Mouse (Mus musculus) MEL (cell line): ENCODE data around the gene Fryl. TPM values are rescaled to one million over a fixed set of nuclear protein-coding genes. Genes with fewer than 3 reads are reported as not detected.
"Not testable (repeated sequence)": the region's sequence is repeated elsewhere in the genome, so short reads cannot be mapped to it uniquely, and the experiment has no call there.

Experiments
- DNase-seq: peaks from one replicate; pipeline ENCODE4 v3.0.0; 2011; ENCODE audit warnings: low read depth, low spot score
- H3K27ac ChIP-seq: 2 replicates; pipeline ENCODE4 v1.5.1; 2012; ENCODE audit warnings: low read depth, mild to moderate bottlenecking, control low read depth, low read length, moderate library complexity; ENCODE audit not compliant: control insufficient read depth
- H3K27me3 ChIP-seq, 2 experiments: fragments of 150-350 bp in 1 of 2; sonication (generic) in 1 of 2; 2 replicates each; pipeline ENCODE4 v1.6.1; 2012; ENCODE audit warnings: low read length in 2 of 2, mild to moderate bottlenecking in 2 of 2, improper control_type of control experiment in 1 of 2, moderate library complexity in 1 of 2; ENCODE audit not compliant: insufficient read depth in 2 of 2, control insufficient read depth in 1 of 2
- H3K36me3 ChIP-seq, 2 experiments: 2 replicates each; pipeline ENCODE4 v1.6.1; 2012 to 2014; ENCODE audit warnings: low read length in 2 of 2, improper control_type of control experiment in 1 of 2, inconsistent platforms in 1 of 2, mild to moderate bottlenecking in 1 of 2; ENCODE audit not compliant: insufficient read depth in 2 of 2, control insufficient read depth in 1 of 2
- H3K4me1 ChIP-seq, 2 experiments: fragments of 150-350 bp in 1 of 2; sonication (generic) in 1 of 2; 2 replicates each; pipeline ENCODE4 v1.6.1; 2012; ENCODE audit warnings: low read length in 2 of 2, improper control_type of control experiment in 1 of 2, mild to moderate bottlenecking in 1 of 2; ENCODE audit not compliant: insufficient read depth in 2 of 2, control insufficient read depth in 1 of 2
- H3K4me3 ChIP-seq, 2 experiments: fragments of 150-350 bp in 1 of 2; sonication (generic) in 1 of 2; 2 replicates each; pipeline ENCODE4 v1.5.1; 2012; ENCODE audit warnings: low read depth in 2 of 2, low read length in 2 of 2, mild to moderate bottlenecking in 2 of 2, moderate library complexity in 2 of 2, control low read depth in 1 of 2, improper control_type of control experiment in 1 of 2; ENCODE audit not compliant: control insufficient read depth in 1 of 2, insufficient read depth in 1 of 2
- H3K79me2 ChIP-seq: 2 replicates; pipeline ENCODE4 v1.6.1; 2012; ENCODE audit warnings: mild to moderate bottlenecking, low read length, moderate library complexity; ENCODE audit not compliant: control insufficient read depth, poor library complexity, insufficient read depth
- H3K9ac ChIP-seq: 2 replicates; pipeline ENCODE4 v1.6.1; 2012; ENCODE audit warnings: low read depth, mild to moderate bottlenecking, control low read depth, low read length, moderate library complexity; ENCODE audit not compliant: control insufficient read depth, poor library complexity, severe bottlenecking
- H3K9me3 ChIP-seq: fragments of 150-350 bp; sonication (generic); replicated peaks from 2 replicates; pipeline ENCODE4 v1.6.1; 2012; ENCODE audit warnings: mild to moderate bottlenecking, low read length, improper control_type of control experiment, moderate library complexity; ENCODE audit not compliant: insufficient read depth
- BHLHE40 ChIP-seq: IDR thresholded peaks from 2 replicates; pipeline ENCODE4 v1.6.1; 2012; ENCODE audit warnings: low read depth, mild to moderate bottlenecking, inconsistent platforms, low read length, improper control_type of control experiment, borderline replicate concordance
- CHD1 ChIP-seq: IDR thresholded peaks from 2 replicates; pipeline ENCODE4 v1.6.1; 2012; ENCODE audit warnings: low read depth, mild to moderate bottlenecking, inconsistent platforms, low read length, improper control_type of control experiment
- ELF1 ChIP-seq: IDR thresholded peaks from 2 replicates; pipeline ENCODE4 v1.6.1; 2014; ENCODE audit warnings: low read depth, mild to moderate bottlenecking, inconsistent platforms, low read length, improper control_type of control experiment, moderate library complexity
- EP300 ChIP-seq, 2 experiments: IDR thresholded peaks; 2 replicates each; pipeline ENCODE4 v1.6.1; 2011; ENCODE audit warnings: improper control_type of control experiment in 2 of 2, low read length in 2 of 2, low read depth in 1 of 2, mild to moderate bottlenecking in 1 of 2
- ETS1 ChIP-seq: IDR thresholded peaks from 2 replicates; pipeline ENCODE4 v1.6.1; 2012; ENCODE audit warnings: low read depth, mild to moderate bottlenecking, inconsistent platforms, low read length, improper control_type of control experiment, moderate library complexity
- HCFC1 ChIP-seq: IDR thresholded peaks from 2 replicates; pipeline ENCODE4 v1.6.1; 2012; ENCODE audit warnings: low read depth, mild to moderate bottlenecking, inconsistent platforms, low read length, improper control_type of control experiment, moderate library complexity
- JUND ChIP-seq: IDR thresholded peaks from 2 replicates; pipeline ENCODE4 v1.6.1; 2011; ENCODE audit warnings: low read depth, mild to moderate bottlenecking, improper control_type of control experiment, low read length
- KAT2A ChIP-seq: conservative IDR thresholded peaks from 2 replicates; pipeline ENCODE4 v1.6.1; 2012; ENCODE audit warnings: low read depth, low read length, improper control_type of control experiment, inconsistent platforms
- MAX ChIP-seq: IDR thresholded peaks from 2 replicates; pipeline ENCODE4 v1.6.1; 2011; ENCODE audit warnings: low read length, improper control_type of control experiment
- MAZ ChIP-seq: IDR thresholded peaks from 2 replicates; pipeline ENCODE4 v1.6.1; 2012; ENCODE audit warnings: low read depth, mild to moderate bottlenecking, inconsistent platforms, low read length, improper control_type of control experiment
- MEF2A ChIP-seq: IDR thresholded peaks from 2 replicates; pipeline ENCODE4 v1.6.1; 2014; ENCODE audit warnings: low read depth, mild to moderate bottlenecking, inconsistent platforms, low read length, improper control_type of control experiment; ENCODE audit not compliant: poor library complexity, insufficient replicate concordance, severe bottlenecking; ENCODE audit errors: extremely low read depth
- MXI1 ChIP-seq: IDR thresholded peaks from 2 replicates; pipeline ENCODE4 v1.6.1; 2011; ENCODE audit warnings: mild to moderate bottlenecking, low read depth, low read length, improper control_type of control experiment
- MYB ChIP-seq: IDR thresholded peaks from 2 replicates; pipeline ENCODE4 v1.6.1; 2011; ENCODE audit warnings: mild to moderate bottlenecking, low read depth, low read length, improper control_type of control experiment
- NELFE ChIP-seq: IDR thresholded peaks from 2 replicates; pipeline ENCODE4 v1.6.1; 2011; ENCODE audit warnings: low read depth, low read length, improper control_type of control experiment
- POLR2AphosphoS2 ChIP-seq: IDR thresholded peaks from 2 replicates; pipeline ENCODE4 v1.6.1; 2011; ENCODE audit warnings: low read length, improper control_type of control experiment
- POLR2AphosphoS5 ChIP-seq: IDR thresholded peaks from 2 replicates; pipeline ENCODE4 v1.6.1; 2012; ENCODE audit warnings: low read depth, borderline replicate concordance, mild to moderate bottlenecking, inconsistent platforms, low read length, moderate library complexity, mixed read lengths
- SMC3 ChIP-seq: IDR thresholded peaks from 2 replicates; pipeline ENCODE4 v1.6.1; 2011; ENCODE audit warnings: low read depth, low read length, improper control_type of control experiment
- UBTF ChIP-seq: IDR thresholded peaks from 2 replicates; pipeline ENCODE4 v1.6.1; 2012; ENCODE audit warnings: low read depth, mild to moderate bottlenecking, inconsistent platforms, low read length, improper control_type of control experiment, moderate library complexity, borderline replicate concordance; ENCODE audit not compliant: insufficient read depth
- USF2 ChIP-seq, 2 experiments: IDR thresholded peaks; 2 replicates each; pipeline ENCODE4 v1.6.1; 2011 to 2012; ENCODE audit warnings: improper control_type of control experiment in 2 of 2, low read length in 2 of 2, borderline replicate concordance in 1 of 2, inconsistent platforms in 1 of 2, low read depth in 1 of 2, mild to moderate bottlenecking in 1 of 2; ENCODE audit not compliant: insufficient read depth in 1 of 2
- ZC3H11A ChIP-seq: IDR thresholded peaks from 2 replicates; pipeline ENCODE4 v1.6.1; 2012; ENCODE audit warnings: low read depth, mild to moderate bottlenecking, inconsistent platforms, low read length, improper control_type of control experiment
- ZMIZ1 ChIP-seq: IDR thresholded peaks from 2 replicates; pipeline ENCODE4 v1.6.1; 2012; ENCODE audit warnings: low read depth, mild to moderate bottlenecking, inconsistent platforms, low read length, improper control_type of control experiment, moderate library complexity
- polyA plus RNA-seq, 2 experiments: library from polyadenylated mRNA; stranded (reverse) in 1 of 2; unstranded in 1 of 2; fragments of >175 nt in 1 of 2; fragments of >200 nt in 1 of 2; gene quantifications; 2 replicates each; pipeline versions ENCODE4 v1.2.1 to v1.2.4; 2012; ENCODE audit warnings: low replicate concordance in 2 of 2, low read depth in 1 of 2; ENCODE audit not compliant: insufficient read length in 2 of 2, insufficient read depth in 1 of 2, missing spikeins in 1 of 2
- total RNA-seq: library from RNA; depleted of rRNA; stranded (reverse); fragments of 300-350 nt; gene quantifications from 2 replicates; pipeline ENCODE4 v1.2.3, GENCODE M21; 2012

Fryl gene
- total and polyA plus RNA-seq, 3 experiments = 18.8 to 188 (median 39.7) TPM

- Histone ChIP-seq H3K27ac (no peak within 1 kb of the TSS), H3K36me3 (no peaks in the 10 kb centered on the region), H3K79me2 (no peaks in the 10 kb centered on the region), H3K4me3 (no peak within 1 kb of the TSS), H3K27me3 (no peaks in the 10 kb centered on the region), H3K9me3 (no peaks in the 10 kb centered on the region), H3K4me1 (no peaks in the 10 kb centered on the region), H3K9ac (no peak within 1 kb of the TSS)
- DNase-seq = no peak
- no peak for TF ChIP-seq HCFC1
- no peak for TF ChIP-seq ZC3H11A
- TF ChIP-seq BHLHE40 = no peak
- no peak for TF ChIP-seq JUND
- no peak for TF ChIP-seq MEF2A
- no peak for TF ChIP-seq MYB
- no peak for TF ChIP-seq KAT2A
- no peak for TF ChIP-seq MAX
- no peak for TF ChIP-seq SMC3
- TF ChIP-seq UBTF = no peak
- TF ChIP-seq CHD1 = no peak
- TF ChIP-seq ETS1 = no peak
- TF ChIP-seq POLR2AphosphoS2 = no peak
Observed at GRCm38 (mm10) chr5:73006784-73007581, 249.4 kb downstream of the Fryl start, which contains the start of gene Slc10a4. Gene Slc10a4, plus strand, starts transcription at chr5:73006883.

GRCm38 (mm10) chr5:73004046-73004445, 252.4 kb downstream of the Fryl start:
- H3K4me1 ChIP-seq = no peaks in the 10 kb centered on the region
- H3K36me3 ChIP-seq = no peaks in the 10 kb centered on the region
- H3K79me2 ChIP-seq = no peaks in the 10 kb centered on the region
- no peaks in the 10 kb centered on the region for H3K9me3 ChIP-seq
- no peak for DNase-seq
- H3K27ac ChIP-seq = no peak overlapping the region
- H3K9ac ChIP-seq = no peak overlapping the region
- TF ChIP-seq MAZ = no peak
- no peak for TF ChIP-seq BHLHE40
- TF ChIP-seq KAT2A = no peak
- TF ChIP-seq SMC3 = no peak
- no peak for TF ChIP-seq NELFE
- no peak for TF ChIP-seq EP300 (IDR thresholded peaks at IDR 0.05; ENCODE audit: low read depth in 1 of 2, low read length in 2 of 2)
- TF ChIP-seq ELF1 = no peak
- TF ChIP-seq UBTF = no peak
- no peak for TF ChIP-seq CHD1
- TF ChIP-seq POLR2AphosphoS5 = no peak
- TF ChIP-seq USF2 (IDR thresholded peaks at IDR 0.05; ENCODE audit: borderline replicate concordance in 1 of 2, insufficient read depth in 1 of 2, low read depth in 1 of 2, low read length in 2 of 2) = no peak
- no peak for TF ChIP-seq MXI1
- TF ChIP-seq ZMIZ1 = no peak
- no peak for TF ChIP-seq ZC3H11A
- no peaks in the 10 kb centered on the region for H3K27me3 ChIP-seq
- H3K4me3 ChIP-seq = no peak overlapping the region

GRCm38 (mm10) chr5:72998546-72998945, 257.9 kb downstream of the Fryl start:
- not testable (repeated sequence) for H3K27me3 ChIP-seq, H3K9me3 ChIP-seq, H3K9ac ChIP-seq, H3K4me3 ChIP-seq, H3K27ac ChIP-seq, H3K4me1 ChIP-seq, DNase-seq, H3K79me2 ChIP-seq, H3K36me3 ChIP-seq
